Mouse (Mus musculus) left cerebral cortex, postnatal 36 days (tissue): Measurements from ENCODE around the gene Tceal7. TPM values are rescaled to one million over a fixed set of nuclear protein-coding genes. Genes with fewer than 3 reads are reported as not detected.
A peak's percentile ranks its signal among the peaks of the same experiment; 100 is the strongest.
"Not testable (repeated sequence)": the region's sequence is repeated elsewhere in the genome, so short reads cannot be mapped to it uniquely, and the experiment has no call there.

Source experiments
- DNase-seq, 2 experiments: peaks; one replicate each; pipeline ENCODE4 v3.0.0; 2021 to 2022; ENCODE audit warnings: low spot score in 2 of 2, mixed read lengths in 1 of 2
- intact Hi-C: fragments of 180-260 bp; cut with DNase I; formaldehyde crosslinking; loops from one replicate; pipeline ENCODE4 v1.15.1; 2025
- total RNA-seq, 2 experiments: library from RNA; stranded (reverse); gene quantifications; 2 replicates each; pipeline ENCODE4 v1.2.3; 2021

Gene Tceal7
- total RNA-seq: 1 to 10 TPM; 2.3 to 3.2 TPM

- DNase-seq, intact Hi-C loops: not testable (repeated sequence)
These were observed at the start of gene Tceal7, which contains the start of gene Bex1 for GRCm38 (mm10) chrX:136214729-136215677. Gene Tceal7, plus strand, starts transcription at chrX:136214779. Gene Bex1, minus strand, starts transcription at chrX:136215513.

GRCm38 (mm10) chrX:136170625-136171024 is 44.0 kb upstream of the Tceal7 start:
- intact Hi-C loops: loop anchor here (5.0 kb wide), 1 partner anchor 138 kb away; the partner anchor contains the start of gene Arxes1
- DNase-seq: no peak

GRCm38 (mm10) chrX:136171189-136172117 is 43.1 kb upstream of the Tceal7 start:
- peak; percentile 49 to 58 for DNase-seq
- intact Hi-C loops: loop anchor here (5.0 kb wide), 1 partner anchor 139 kb away; the partner anchor contains the start of gene Arxes1

GRCm38 (mm10) chrX:136172118-136172551 is 42.4 kb upstream of the Tceal7 start, which contains the start of gene Tceal8:
Gene Tceal8, minus strand, starts transcription at chrX:136172342.
- DNase-seq: peak; percentile 56 to 67
- intact Hi-C loops: loop anchor here (5.0 kb wide), 1 partner anchor 140 kb away; the partner anchor contains the start of gene Arxes1

GRCm38 (mm10) chrX:136172786-136173185 is 41.8 kb upstream of the Tceal7 start:
- no peak for DNase-seq
- intact Hi-C loops: loop anchor here (5.0 kb wide), 1 partner anchor 140 kb away; the partner anchor contains the start of gene Arxes1

GRCm38 (mm10) chrX:136180897-136181553 is 33.6 kb upstream of the Tceal7 start:
- intact Hi-C loops: no loop called here
- DNase-seq: no peak

GRCm38 (mm10) chrX:136183107-136183506 is 31.5 kb upstream of the Tceal7 start:
- DNase-seq: no peak
- intact Hi-C loops: no loop called here

- DNase-seq: no peak
- intact Hi-C loops: no loop called here
These were observed 19.2 kb upstream of the Tceal7 start for GRCm38 (mm10) chrX:136195193-136195944.

GRCm38 (mm10) chrX:136196873-136197272 is 17.7 kb upstream of the Tceal7 start:
- no peak for DNase-seq
- intact Hi-C loops: no loop called here

GRCm38 (mm10) chrX:136203257-136203656 is 11.3 kb upstream of the Tceal7 start:
- no peak for DNase-seq
- intact Hi-C loops: no loop called here

GRCm38 (mm10) chrX:136203664-136204066 is 10.9 kb upstream of the Tceal7 start, which contains the start of gene Tceal5:
Gene Tceal5, minus strand, starts transcription at chrX:136203876.
- peak; percentile 58 to 68 for DNase-seq
- intact Hi-C loops: no loop called here

GRCm38 (mm10) chrX:136204406-136204805 is 10.2 kb upstream of the Tceal7 start:
- DNase-seq: no peak
- intact Hi-C loops: no loop called here

GRCm38 (mm10) chrX:136213396-136213795 is 1.2 kb upstream of the Tceal7 start:
- intact Hi-C loops: no loop called here
- no peak for DNase-seq

- no peak for DNase-seq
- intact Hi-C loops: no loop called here
These were observed 1.7 kb downstream of the Tceal7 start for GRCm38 (mm10) chrX:136216303-136216702.

- intact Hi-C loops: no loop called here
- no peak for DNase-seq
These were observed 9.1 kb downstream of the Tceal7 start for GRCm38 (mm10) chrX:136223714-136224113.

- intact Hi-C loops: no loop called here
These were observed 13.2 kb downstream of the Tceal7 start for GRCm38 (mm10) chrX:136227768-136228167.

GRCm38 (mm10) chrX:136238118-136238517 is 23.5 kb downstream of the Tceal7 start:
- peak in 1 of 2 experiments; percentile 18 for DNase-seq
- intact Hi-C loops: loop anchor here (1.0 to 5.0 kb wide), 2 partner anchors 66 to 84 kb away; no protein-coding TSS in a partner anchor

More at GRCm38 (mm10) chrX:136227768-136228167, 13.2 kb downstream of the Tceal7 start:
- no peak for DNase-seq

- intact Hi-C loops: no loop called here
- DNase-seq: no peak
These were observed 28.6 kb downstream of the Tceal7 start for GRCm38 (mm10) chrX:136243181-136243580.
